Mouse (Mus musculus): ENCODE results near the gene Maneal. TPM values are rescaled to one million over a fixed set of nuclear protein-coding genes. Genes with fewer than 3 reads are reported as not detected.

The Maneal gene
- polyA plus RNA-seq, 1 experiment: 72.6 TPM

GRCm38 (mm10) chr4:124843493-124843892, 18.5 kb downstream of the Maneal start:
- no peak overlapping the region for H3K27ac ChIP-seq (ENCODE audit: insufficient read depth, low read length)
- no peaks in the 10 kb centered on the region for H3K27me3 ChIP-seq (ENCODE audit: control insufficient read depth, insufficient read depth, low read length)
- WGBS: 55% methylated on average over 11 of the region's 11 CpGs
- no peak overlapping the region for H3K4me3 ChIP-seq (replicated peaks; ENCODE audit: insufficient read depth, low read depth, low read length)
- H3K4me1 ChIP-seq (ENCODE audit: control insufficient read depth, insufficient read depth, low read length): no peaks in the 10 kb centered on the region; the same call in none of the 2 replicates
- DNase-seq: peak; percentile 32 to 44
- peak; percentile 88 for TF ChIP-seq CTCF (IDR thresholded peaks at IDR 0.05; ENCODE audit: borderline replicate concordance, insufficient read depth, low read depth, low read length)
- TF ChIP-seq POLR2A (IDR thresholded peaks at IDR 0.05; ENCODE audit: borderline replicate concordance, insufficient read depth, low read length): no peak

DNA sequence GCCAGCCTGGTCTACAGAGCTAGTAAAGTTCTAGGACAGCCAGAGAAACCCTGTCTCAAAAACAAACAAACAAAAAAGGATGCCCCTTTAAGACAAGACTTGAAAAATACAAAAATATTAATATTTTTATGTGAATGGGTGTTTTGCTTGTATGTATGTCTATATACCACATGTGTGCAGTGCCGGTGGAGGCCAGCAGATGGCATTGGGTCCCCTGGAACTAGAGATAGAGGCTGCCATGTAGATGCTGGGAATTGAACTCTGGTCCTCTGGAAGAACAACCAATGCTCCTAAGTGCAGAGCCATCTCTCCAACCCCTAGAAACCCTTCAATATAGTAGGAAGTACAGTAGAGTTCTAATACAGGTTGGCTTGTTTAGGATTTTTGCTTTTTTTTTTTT, 21.0 kb downstream of the Maneal start:
- H3K4me1 ChIP-seq (ENCODE audit: control insufficient read depth, insufficient read depth, low read length): no peaks in the 10 kb centered on the region; the same call in 1 of the 2 replicates
- no peak overlapping the region for H3K27ac ChIP-seq (ENCODE audit: insufficient read depth, low read length)
- H3K4me3 ChIP-seq (replicated peaks; ENCODE audit: insufficient read depth, low read depth, low read length): no peak overlapping the region
- DNase-seq: no peak
- no peaks in the 10 kb centered on the region for H3K27me3 ChIP-seq (ENCODE audit: control insufficient read depth, insufficient read depth, low read length)
- no peak for TF ChIP-seq POLR2A (IDR thresholded peaks at IDR 0.05; ENCODE audit: borderline replicate concordance, insufficient read depth, low read length)
- no peak for TF ChIP-seq CTCF (IDR thresholded peaks at IDR 0.05; ENCODE audit: borderline replicate concordance, insufficient read depth, low read depth, low read length)
- 97% methylated on average over 1 of the region's 1 CpGs for WGBS

DNA sequence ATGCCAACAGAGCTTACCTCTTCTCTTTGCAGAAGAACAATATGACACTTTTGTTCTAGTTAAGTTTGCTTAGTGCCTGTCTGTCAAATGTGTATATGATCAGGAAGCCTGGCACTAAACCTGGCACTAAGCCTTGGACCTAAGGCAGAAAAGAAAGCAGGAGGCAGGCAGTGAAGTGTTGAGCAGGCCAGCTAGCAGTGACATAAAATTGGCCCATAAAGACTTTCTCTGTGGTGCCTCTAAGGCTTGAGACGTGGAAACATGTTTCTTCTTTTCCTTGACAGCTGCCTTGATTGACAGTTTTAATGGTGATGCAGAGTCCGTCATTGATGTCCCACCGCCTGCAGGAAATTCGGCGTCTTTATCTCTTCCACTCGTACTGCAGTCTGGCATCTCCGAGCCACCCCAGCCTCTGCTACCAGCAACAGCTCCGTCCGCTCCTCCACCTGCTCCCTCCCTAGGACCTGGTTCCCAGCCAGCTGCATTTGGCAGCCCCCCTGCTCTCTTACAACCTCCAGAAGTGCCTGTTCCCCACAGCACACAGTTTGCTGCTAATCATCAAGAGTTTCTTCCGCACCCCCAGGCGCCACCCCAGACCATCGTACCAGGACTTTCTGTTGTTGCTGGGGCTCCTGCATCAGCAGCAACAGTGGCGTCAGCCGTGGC, 23.8 kb downstream of the Maneal start:
- H3K4me3 ChIP-seq (replicated peaks; ENCODE audit: insufficient read depth, low read depth, low read length): no peak overlapping the region
- WGBS: 20% methylated on average over 14 of the region's 14 CpGs
- DNase-seq: no peak
- no peaks in the 10 kb centered on the region for H3K4me1 ChIP-seq (ENCODE audit: control insufficient read depth, insufficient read depth, low read length)
- H3K27me3 ChIP-seq (ENCODE audit: control insufficient read depth, insufficient read depth, low read length): no peaks in the 10 kb centered on the region
- no peak overlapping the region for H3K27ac ChIP-seq (ENCODE audit: insufficient read depth, low read length)
- TF ChIP-seq POLR2A (IDR thresholded peaks at IDR 0.05; ENCODE audit: borderline replicate concordance, insufficient read depth, low read length): no peak
- TF ChIP-seq CTCF (IDR thresholded peaks at IDR 0.05; ENCODE audit: borderline replicate concordance, insufficient read depth, low read depth, low read length): no peak

DNA sequence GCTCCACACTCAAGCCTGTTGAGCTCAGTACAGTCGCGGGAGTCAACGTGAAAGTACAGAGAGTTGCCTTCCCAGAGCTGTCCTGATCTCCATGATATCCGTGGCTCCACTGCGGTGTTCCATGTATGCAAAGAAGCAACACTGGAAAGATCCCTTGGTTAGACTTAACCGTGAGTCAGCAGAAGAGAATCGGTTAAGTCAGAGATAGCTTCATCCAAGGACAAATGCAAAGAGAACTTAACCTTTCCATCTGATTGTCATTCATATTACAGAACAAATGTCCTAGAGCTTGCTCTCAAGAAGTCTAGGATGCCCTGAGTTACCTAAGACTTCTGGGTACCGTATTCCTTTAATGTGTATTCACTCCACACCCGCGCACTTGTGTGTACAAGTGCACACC, 29.2 kb downstream of the Maneal start:
- no peaks in the 10 kb centered on the region for H3K4me1 ChIP-seq (ENCODE audit: control insufficient read depth, insufficient read depth, low read length)
- no peaks in the 10 kb centered on the region for H3K27me3 ChIP-seq (ENCODE audit: control insufficient read depth, insufficient read depth, low read length)
- 96% methylated on average over 10 of the region's 10 CpGs for WGBS
- TF ChIP-seq POLR2A (IDR thresholded peaks at IDR 0.05; ENCODE audit: borderline replicate concordance, insufficient read depth, low read length) (no peak), CTCF (IDR thresholded peaks at IDR 0.05; ENCODE audit: borderline replicate concordance, insufficient read depth, low read depth, low read length) (no peak)
- no peak overlapping the region for H3K27ac ChIP-seq (ENCODE audit: insufficient read depth, low read length)
- no peak for DNase-seq
- H3K4me3 ChIP-seq (replicated peaks; ENCODE audit: insufficient read depth, low read depth, low read length): no peak overlapping the region

DNA sequence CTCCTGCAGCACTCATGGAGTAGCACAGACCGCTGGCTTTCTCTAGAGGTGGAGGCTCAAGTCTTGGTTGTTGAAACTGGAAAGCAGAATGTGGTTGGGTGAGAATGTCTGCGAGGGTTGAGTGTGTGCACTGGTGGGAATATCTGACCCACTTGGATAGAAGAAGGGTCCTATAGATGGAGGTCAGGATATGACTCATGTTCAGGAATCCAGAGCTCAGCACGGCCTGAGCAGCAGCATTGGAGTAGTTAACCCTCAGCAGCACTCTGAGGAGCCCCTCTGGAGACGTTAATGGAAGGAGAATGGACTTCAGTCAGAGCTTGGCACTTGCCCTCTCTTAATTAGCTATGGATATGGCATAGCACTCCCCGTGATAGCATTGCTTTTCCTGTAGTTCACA, 32.3 kb downstream of the Maneal start:
- no peaks in the 10 kb centered on the region for H3K4me1 ChIP-seq (ENCODE audit: control insufficient read depth, insufficient read depth, low read length)
- no peak for DNase-seq
- 75% methylated on average over 5 of the region's 5 CpGs for WGBS
- TF ChIP-seq POLR2A (IDR thresholded peaks at IDR 0.05; ENCODE audit: borderline replicate concordance, insufficient read depth, low read length) (no peak), CTCF (IDR thresholded peaks at IDR 0.05; ENCODE audit: borderline replicate concordance, insufficient read depth, low read depth, low read length) (no peak)
- H3K27ac ChIP-seq (ENCODE audit: insufficient read depth, low read length): no peak overlapping the region
- no peaks in the 10 kb centered on the region for H3K27me3 ChIP-seq (ENCODE audit: control insufficient read depth, insufficient read depth, low read length)
- no peak overlapping the region for H3K4me3 ChIP-seq (replicated peaks; ENCODE audit: insufficient read depth, low read depth, low read length)

DNA sequence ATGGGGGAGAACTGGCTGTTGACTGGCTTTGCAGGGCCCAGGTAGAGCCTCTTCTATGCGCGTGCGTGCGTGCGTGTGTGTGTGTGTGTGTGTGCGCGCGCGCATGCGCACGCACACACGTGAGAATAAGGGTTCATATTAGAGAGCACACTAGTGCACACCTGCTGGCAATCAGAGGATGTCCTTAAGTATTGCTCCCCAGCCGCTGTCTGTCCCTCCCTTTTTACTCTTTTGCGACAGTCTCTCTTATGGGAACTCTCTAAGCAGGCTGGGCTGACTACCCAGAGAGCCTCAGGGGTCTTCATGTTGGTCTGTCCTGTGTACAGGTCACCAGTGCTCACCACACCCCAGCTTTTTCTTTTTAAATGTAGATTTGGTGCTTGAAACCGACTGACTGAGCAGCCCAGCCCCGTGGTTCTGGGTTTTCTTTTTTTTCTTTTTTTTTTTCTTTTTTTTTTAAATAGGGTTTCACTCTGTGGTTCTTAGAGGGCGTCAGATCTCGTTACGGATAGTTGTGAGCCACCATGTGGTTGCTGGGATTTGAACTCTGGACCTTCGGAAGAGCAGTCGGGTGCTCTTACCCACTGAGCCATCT, 36.5 kb downstream of the Maneal start:
- no peaks in the 10 kb centered on the region for H3K27me3 ChIP-seq (ENCODE audit: control insufficient read depth, insufficient read depth, low read length)
- TF ChIP-seq CTCF (IDR thresholded peaks at IDR 0.05; ENCODE audit: borderline replicate concordance, insufficient read depth, low read depth, low read length): no peak
- TF ChIP-seq POLR2A (IDR thresholded peaks at IDR 0.05; ENCODE audit: borderline replicate concordance, insufficient read depth, low read length): no peak
- no peak for DNase-seq
- no peak overlapping the region for H3K4me3 ChIP-seq (replicated peaks; ENCODE audit: insufficient read depth, low read depth, low read length)
- no peaks in the 10 kb centered on the region for H3K4me1 ChIP-seq (ENCODE audit: control insufficient read depth, insufficient read depth, low read length)
- WGBS: 95% methylated on average over 21 of the region's 21 CpGs
- no peak overlapping the region for H3K27ac ChIP-seq (ENCODE audit: insufficient read depth, low read length)

DNA sequence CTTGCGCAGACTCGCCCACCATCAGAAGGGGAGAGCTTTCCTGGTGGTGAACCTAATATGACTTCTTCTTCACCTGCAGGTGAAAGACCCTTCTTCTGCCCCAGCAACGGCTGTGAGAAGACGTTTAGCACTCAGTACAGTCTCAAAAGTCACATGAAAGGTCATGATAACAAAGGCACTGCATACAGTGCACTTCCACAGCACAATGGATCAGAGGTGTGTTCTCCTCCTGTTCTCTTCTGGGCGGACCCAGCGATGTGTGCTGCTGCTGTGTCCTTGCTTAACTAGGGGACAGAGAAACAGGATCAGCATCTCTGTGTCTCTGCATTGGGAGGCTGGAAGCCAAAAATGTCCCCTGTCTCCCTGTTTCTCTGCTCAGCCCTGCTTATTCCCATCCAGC, 37.0 kb downstream of the Maneal start:
- WGBS: 90% methylated on average over 6 of the region's 6 CpGs

GRCm38 (mm10) chr4:124818832-124819231, 43.1 kb downstream of the Maneal start:
- TF ChIP-seq POLR2A (IDR thresholded peaks at IDR 0.05; ENCODE audit: borderline replicate concordance, insufficient read depth, low read length) (no peak), CTCF (IDR thresholded peaks at IDR 0.05; ENCODE audit: borderline replicate concordance, insufficient read depth, low read depth, low read length) (no peak)
- no peak for DNase-seq
- no peaks in the 10 kb centered on the region for H3K27me3 ChIP-seq (ENCODE audit: control insufficient read depth, insufficient read depth, low read length)
- H3K4me1 ChIP-seq (ENCODE audit: control insufficient read depth, insufficient read depth, low read length): peaks cover 6% of the 10 kb centered on the region
- H3K4me3 ChIP-seq (replicated peaks; ENCODE audit: insufficient read depth, low read depth, low read length): no peak overlapping the region
- 94% methylated on average over 4 of the region's 4 CpGs for WGBS
- no peak overlapping the region for H3K27ac ChIP-seq (ENCODE audit: insufficient read depth, low read length)

More for the DNA sequence above, 37.0 kb downstream of the Maneal start:
- no peak for DNase-seq
- Histone ChIP-seq H3K27me3 (ENCODE audit: control insufficient read depth, insufficient read depth, low read length) (no peaks in the 10 kb centered on the region), H3K4me1 (ENCODE audit: control insufficient read depth, insufficient read depth, low read length) (no peaks in the 10 kb centered on the region), H3K27ac (ENCODE audit: insufficient read depth, low read length) (no peak overlapping the region), H3K4me3 (replicated peaks; ENCODE audit: insufficient read depth, low read depth, low read length) (no peak overlapping the region)
- no peak for TF ChIP-seq POLR2A (IDR thresholded peaks at IDR 0.05; ENCODE audit: borderline replicate concordance, insufficient read depth, low read length)
- no peak for TF ChIP-seq CTCF (IDR thresholded peaks at IDR 0.05; ENCODE audit: borderline replicate concordance, insufficient read depth, low read depth, low read length)

Measured in cerebellum, adult 2 months (tissue).